17 mouse cellular contexts compared by ENCODE assay signal in the genomic region with DNA sequence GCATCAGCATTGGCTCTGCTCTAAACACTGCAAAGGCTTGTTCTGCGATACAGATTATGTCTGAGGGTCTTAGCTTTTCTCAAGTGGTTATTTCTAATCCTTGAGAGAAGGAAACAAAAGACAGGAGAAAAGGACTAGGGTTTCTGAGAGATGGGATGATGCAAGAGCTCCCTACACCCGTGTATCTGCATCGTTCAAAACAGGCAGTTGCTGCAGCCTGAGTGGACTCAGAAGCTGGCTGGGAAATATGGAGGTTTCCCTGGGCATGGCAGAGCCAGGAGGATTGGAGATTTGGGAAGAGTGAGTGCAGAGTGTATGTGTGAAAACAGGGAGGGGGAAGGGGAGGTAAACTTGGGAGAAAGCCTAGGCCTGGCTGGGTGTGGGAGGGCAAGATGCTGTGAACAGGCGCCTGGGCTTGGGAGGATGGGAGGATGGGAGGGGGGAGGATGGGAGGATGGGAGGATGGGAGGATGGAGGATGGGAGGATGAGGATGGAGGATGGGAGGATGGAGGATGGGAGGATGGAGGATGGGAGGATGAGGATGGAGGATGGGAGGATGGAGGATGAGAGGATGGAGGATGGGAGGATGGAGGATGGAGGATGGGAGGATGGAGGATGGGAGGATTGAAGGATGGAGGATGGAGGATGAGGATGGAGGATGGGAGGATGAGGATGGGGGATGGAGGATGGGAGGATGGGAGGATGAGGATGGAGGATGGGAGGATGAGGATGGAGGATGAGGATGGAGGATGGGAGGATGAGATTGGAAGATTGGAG. TPM values are rescaled to one million over a fixed set of nuclear protein-coding genes. Genes with fewer than 3 reads are reported as not detected.
DNase-seq lines count a peak whose midpoint lies in the region; ATAC-seq and TF ChIP-seq lines count a peak whose summit lies in the region.
"Had no signal": no experiment of that assay in that cellular context is flagged by ENCODE, and none has a peak within 500 bp of the region (broad histone marks: within the 10 kb centered on the region; RNA-seq: fewer than 3 reads in every experiment).

No protein-coding gene starts in this region.

- no peaks in the 10 kb centered on the region for H3K9me3 ChIP-seq in forebrain, postnatal 0 days (ENCODE audit: low read length)
- no peaks in the 10 kb centered on the region for H3K9me3 ChIP-seq in forebrain, embryonic 16.5 days (ENCODE audit: control insufficient read depth, low read length)
- no peaks in the 10 kb centered on the region for H3K9me3 ChIP-seq in lung, embryonic 16.5 days (ENCODE audit: control insufficient read depth, low read length)
- no peaks in the 10 kb centered on the region for H3K9me3 ChIP-seq in limb, embryonic 10.5 days (replicated peaks)
- H3K9me3 ChIP-seq: forebrain, embryonic 10.5 days; heart, embryonic 15.5 days; limb, embryonic 15.5 days had no signal

- TF ChIP-seq CTCF in forebrain, postnatal 0 days (IDR thresholded peaks at IDR 0.05; ENCODE audit: low read depth): no peak

- peak; percentile 16; the same call in 1 of the 2 replicates for ATAC-seq in forebrain, postnatal 0 days
- ATAC-seq in forebrain, embryonic 16.5 days: no peak
- peak; percentile 35; the same call in 1 of the 2 replicates for ATAC-seq in lung, embryonic 16.5 days (ENCODE audit: low read depth)
- ATAC-seq in common myeloid progenitor, adult 5-6 weeks (replicated peaks; ENCODE audit: low read depth, poor library complexity, severe bottlenecking): peak; percentile 26; the same call in 1 of the 2 replicates
- ATAC-seq in neutrophil, adult 5-6 weeks (ENCODE audit: extremely low read depth, insufficient number of reproducible peaks, low FRiP score, poor library complexity, severe bottlenecking): peak; percentile 48
- no peak; the same call in 1 of the 2 replicates for ATAC-seq in erythroid progenitor cell, adult 5-6 weeks (replicated peaks; ENCODE audit: low FRiP score, poor library complexity, severe bottlenecking)
- ATAC-seq: Patski had no signal

- H3K27me3 ChIP-seq in forebrain, postnatal 0 days (ENCODE audit: insufficient read depth, low read length): no peaks in the 10 kb centered on the region
- no peaks in the 10 kb centered on the region; the same call in 1 of the 2 replicates for H3K27me3 ChIP-seq in forebrain, embryonic 16.5 days (replicated peaks; ENCODE audit: control insufficient read depth, insufficient read depth, low read length)
- H3K27me3 ChIP-seq in lung, embryonic 16.5 days (ENCODE audit: control insufficient read depth, insufficient read depth, low read depth, low read length): no peaks in the 10 kb centered on the region
- 0 out of 2 replicates have a peak, but pooled peaks cover 11% of the 10 kb centered on the region for H3K27me3 ChIP-seq in limb, embryonic 10.5 days (ENCODE audit: low read depth, poor library complexity, severe bottlenecking)
- H3K27me3 ChIP-seq: Patski had no signal

- no peak overlapping the region for H3K4me3 ChIP-seq in forebrain, postnatal 0 days (ENCODE audit: low read depth, low read length)
- H3K4me3 ChIP-seq in forebrain, embryonic 16.5 days (replicated peaks; ENCODE audit: low read length): no peak overlapping the region
- no peak overlapping the region for H3K4me3 ChIP-seq in lung, embryonic 16.5 days (ENCODE audit: low read length)
- no peak overlapping the region for H3K4me3 ChIP-seq in limb, embryonic 10.5 days
- H3K4me3 ChIP-seq: forebrain, embryonic 10.5 days; heart, embryonic 15.5 days; limb, embryonic 15.5 days had no signal

- no peaks in the 10 kb centered on the region for H3K4me1 ChIP-seq in forebrain, postnatal 0 days (ENCODE audit: insufficient read depth)
- no peaks in the 10 kb centered on the region for H3K4me1 ChIP-seq in forebrain, embryonic 16.5 days (replicated peaks; ENCODE audit: control insufficient read depth, insufficient read depth, low read length)
- H3K4me1 ChIP-seq in lung, embryonic 16.5 days (replicated peaks; ENCODE audit: control insufficient read depth, insufficient read depth, low read length): no peaks in the 10 kb centered on the region
- peaks cover 16% of the 10 kb centered on the region for H3K4me1 ChIP-seq in limb, embryonic 10.5 days

- no peak overlapping the region for H3K27ac ChIP-seq in forebrain, postnatal 0 days (ENCODE audit: low read depth, low read length)
- H3K27ac ChIP-seq in forebrain, embryonic 16.5 days (ENCODE audit: low read length): no peak overlapping the region
- no peak overlapping the region for H3K27ac ChIP-seq in lung, embryonic 16.5 days (ENCODE audit: low read length)
- H3K27ac ChIP-seq in limb, embryonic 10.5 days: no peak overlapping the region
- H3K27ac ChIP-seq: forebrain, embryonic 10.5 days; heart, embryonic 15.5 days; hindbrain, embryonic 14.5 days; limb, embryonic 15.5 days had no signal

- H3K4me2 ChIP-seq in forebrain, postnatal 0 days (ENCODE audit: low read depth): no peak overlapping the region
- H3K4me2 ChIP-seq in forebrain, embryonic 16.5 days (ENCODE audit: low read length): no peak overlapping the region
- no peak overlapping the region for H3K4me2 ChIP-seq in lung, embryonic 16.5 days (ENCODE audit: low read depth, low read length)
- H3K4me2 ChIP-seq: heart, embryonic 15.5 days; hindbrain, embryonic 14.5 days; limb, embryonic 15.5 days; lung, embryonic 14.5 days had no signal

- H3K36me3 ChIP-seq in forebrain, postnatal 0 days (ENCODE audit: insufficient read depth): no peaks in the 10 kb centered on the region
- H3K36me3 ChIP-seq in forebrain, embryonic 16.5 days (ENCODE audit: control insufficient read depth, insufficient read depth): no peaks in the 10 kb centered on the region
- H3K36me3 ChIP-seq in lung, embryonic 16.5 days (ENCODE audit: control insufficient read depth, insufficient read depth, low read length): no peaks in the 10 kb centered on the region
- no peaks in the 10 kb centered on the region for H3K36me3 ChIP-seq in limb, embryonic 10.5 days
- H3K36me3 ChIP-seq: forebrain, embryonic 10.5 days; heart, embryonic 15.5 days; limb, embryonic 15.5 days had no signal

- WGBS in forebrain, postnatal 0 days: 41% methylated on average over 4 of the region's 4 CpGs
- WGBS in forebrain, embryonic 16.5 days: 52% methylated on average over 4 of the region's 4 CpGs
- 35% methylated on average over 4 of the region's 4 CpGs for WGBS in lung, embryonic 16.5 days
- WGBS in limb, embryonic 10.5 days: 68% methylated on average over 4 of the region's 4 CpGs

- 0 out of 2 replicates have a peak overlapping the region, but pooled peaks have one; percentile 10 for H3K9ac ChIP-seq in forebrain, postnatal 0 days
- no peak overlapping the region for H3K9ac ChIP-seq in forebrain, embryonic 16.5 days (replicated peaks; ENCODE audit: low read depth, low read length)
- H3K9ac ChIP-seq in lung, embryonic 16.5 days (ENCODE audit: low read length): no peak overlapping the region
- H3K9ac ChIP-seq: heart, embryonic 15.5 days; hindbrain, embryonic 14.5 days; limb, embryonic 15.5 days; lung, embryonic 14.5 days had no signal

- no peak for DNase-seq in forebrain, postnatal 0 days
- no peak for DNase-seq in lung, adult 18-20 months
- DNase-seq in limb, embryonic 10.5 days (ENCODE audit: low spot score): no peak
- DNase-seq: B cell, adult 2 months; cerebellum, postnatal 25 days; kidney, adult 18-20 months; lung, embryonic 14.5 days had no signal

RNA-seq across cellular contexts. Expression of gene Bcar3, which starts 14.1 kb away (rescaled TPM):
- total RNA-seq in forebrain, postnatal 0 days (2014; rRNA removed): 9.5 and 11.4 TPM in 2 replicates
- 6.4 and 7.3 TPM in 2 replicates for polyA plus RNA-seq in forebrain, postnatal 0 days (2015; fragmentation: Nextera tagmentation; extraction: Ambion mirVana)
- polyA plus RNA-seq in forebrain, embryonic 16.5 days (2015; fragmentation: Nextera tagmentation; extraction: Ambion mirVana): 5.3 and 5.6 TPM in 2 replicates
- polyA plus RNA-seq in lung, embryonic 16.5 days (2015; fragmentation: Nextera tagmentation; extraction: Ambion mirVana): 14.8 and 16.9 TPM in 2 replicates
- 0.97 and 1.0 TPM in 2 replicates for total RNA-seq in common myeloid progenitor, adult 5-6 weeks (2017)
- 60.0 and 64.5 TPM in 2 replicates for total RNA-seq in neutrophil, adult 5-6 weeks (2017)
- 0.72 TPM in 1 of 2 replicates, not detected in the other for total RNA-seq in erythroid progenitor cell, adult 5-6 weeks (2015; ENCODE audit: low replicate concordance)
- total RNA-seq in erythroid progenitor cell, adult 5-6 weeks (2017; ENCODE audit: low replicate concordance): 2.6 TPM in 1 of 2 replicates, not detected in the other
- 5.2 and 5.6 TPM in 2 replicates for polyA plus RNA-seq in limb, embryonic 10.5 days (2016; fragmentation: Nextera tagmentation; extraction: Ambion mirVana)

RNA-seq across cellular contexts. Expression of gene Dnttip2, which starts 33.9 kb away (rescaled TPM):
- 18.5 and 23.9 TPM in 2 replicates for total RNA-seq in forebrain, postnatal 0 days (2014; rRNA removed)
- polyA plus RNA-seq in forebrain, postnatal 0 days (2015; fragmentation: Nextera tagmentation; extraction: Ambion mirVana): 50.2 and 52.1 TPM in 2 replicates
- 51.9 and 59.4 TPM in 2 replicates for polyA plus RNA-seq in forebrain, embryonic 16.5 days (2015; fragmentation: Nextera tagmentation; extraction: Ambion mirVana)
- polyA plus RNA-seq in lung, embryonic 16.5 days (2015; fragmentation: Nextera tagmentation; extraction: Ambion mirVana): 60.4 and 61.8 TPM in 2 replicates
- total RNA-seq in common myeloid progenitor, adult 5-6 weeks (2017): 169 and 179 TPM in 2 replicates
- 98.6 and 101 TPM in 2 replicates for total RNA-seq in neutrophil, adult 5-6 weeks (2017)
- 58.7 and 68.3 TPM in 2 replicates for total RNA-seq in erythroid progenitor cell, adult 5-6 weeks (2015; ENCODE audit: low replicate concordance)
- 23.7 and 31.9 TPM in 2 replicates for total RNA-seq in erythroid progenitor cell, adult 5-6 weeks (2017; ENCODE audit: low replicate concordance)
- polyA plus RNA-seq in limb, embryonic 10.5 days (2016; fragmentation: Nextera tagmentation; extraction: Ambion mirVana): 93.2 and 99.6 TPM in 2 replicates

Comparison
In these comparisons a context has a peak if more than half of its experiments do, and no peak if none do; other contexts are left out.
1. ATAC-seq: peak in forebrain, postnatal 0 days (single experiment), lung, embryonic 16.5 days (single experiment), common myeloid progenitor, adult 5-6 weeks (single experiment) and neutrophil, adult 5-6 weeks (single experiment); none in forebrain, embryonic 16.5 days (single experiment) and erythroid progenitor cell, adult 5-6 weeks (single experiment).